Comparison of ENCODE assay signal across 8 mouse cellular contexts in genomic region chr6:34384110-34384661, GRCm38 (mm10). TPM values are rescaled to one million over a fixed set of nuclear protein-coding genes. Genes with fewer than 3 reads are reported as not detected.
DNase-seq lines count a peak whose midpoint lies in the region; ATAC-seq lines count a peak whose summit lies in the region.

Akr1b10 (plus strand) TSS chr6:34384218.

- peaks cover 11% of the 10 kb centered on the region; the same call in 1 of the 2 replicates for H3K4me1 ChIP-seq in forebrain, embryonic 14.5 days (ENCODE audit: control insufficient read depth, insufficient read depth, low read length)
- H3K4me1 ChIP-seq in liver, embryonic 15.5 days (replicated peaks), result peaks cover 14% of the 10 kb centered on the region
- H3K4me1 ChIP-seq in neural tube, embryonic 11.5 days (ENCODE audit: control insufficient read depth, insufficient read depth, low read length), result 0 out of 2 replicates have a peak, but pooled peaks cover 7% of the 10 kb centered on the region

- H3K4me3 ChIP-seq in forebrain, embryonic 14.5 days (ENCODE audit: low read depth, low read length), result peak within 1 kb of the TSS; percentile 32
- H3K4me3 ChIP-seq in liver, embryonic 15.5 days (replicated peaks), result peak within 1 kb of the TSS; percentile 62
- H3K4me3 ChIP-seq in neural tube, embryonic 11.5 days (ENCODE audit: low read depth, low read length), result peak within 1 kb of the TSS; percentile 39

- H3K9ac ChIP-seq in forebrain, embryonic 14.5 days (ENCODE audit: low read length), result peak within 1 kb of the TSS; percentile 48; the same call in 1 of the 2 replicates
- H3K9ac ChIP-seq in liver, embryonic 15.5 days, result peak within 1 kb of the TSS; percentile 42
- H3K9ac ChIP-seq in neural tube, embryonic 11.5 days (ENCODE audit: low read length), result peak within 1 kb of the TSS; percentile 55

- no peaks in the 10 kb centered on the region for H3K36me3 ChIP-seq in forebrain, embryonic 14.5 days (ENCODE audit: control insufficient read depth, insufficient read depth, low read length)
- no peaks in the 10 kb centered on the region; the same call in 1 of the 2 replicates for H3K36me3 ChIP-seq in liver, embryonic 15.5 days (replicated peaks)
- H3K36me3 ChIP-seq in neural tube, embryonic 11.5 days (ENCODE audit: control insufficient read depth, insufficient read depth, low read length), result no peaks in the 10 kb centered on the region

- peak; percentile 75 for ATAC-seq in cerebellum, adult (ENCODE audit: insufficient number of reproducible peaks, low FRiP score, low TSS enrichment)
- peak; percentile 77 for ATAC-seq in forebrain, embryonic 14.5 days
- peak; percentile 52 for ATAC-seq in liver, embryonic 15.5 days (ENCODE audit: insufficient read depth)
- ATAC-seq in neural tube, embryonic 11.5 days (ENCODE audit: insufficient read depth, low FRiP score, low TSS enrichment), result no peak

- intact Hi-C loops in heart, postnatal 10 days (cut with DNase I), result no loop called here

- H3K9me3 ChIP-seq in forebrain, embryonic 14.5 days (replicated peaks; ENCODE audit: control insufficient read depth, low read length), result no peaks in the 10 kb centered on the region
- no peaks in the 10 kb centered on the region for H3K9me3 ChIP-seq in liver, embryonic 15.5 days (replicated peaks)
- no peaks in the 10 kb centered on the region for H3K9me3 ChIP-seq in neural tube, embryonic 11.5 days (ENCODE audit: control insufficient read depth, low read length)

- no peaks in the 10 kb centered on the region for H3K27me3 ChIP-seq in forebrain, embryonic 14.5 days (replicated peaks; ENCODE audit: control insufficient read depth, insufficient read depth, low read length)
- no peaks in the 10 kb centered on the region for H3K27me3 ChIP-seq in liver, embryonic 15.5 days
- H3K27me3 ChIP-seq in neural tube, embryonic 11.5 days (ENCODE audit: control insufficient read depth, insufficient read depth, low read length), result no peaks in the 10 kb centered on the region

- peak; percentile 72 for DNase-seq in ES-CJ7 (ENCODE audit: low read depth, low spot score)
- peak; percentile 76 for DNase-seq in forebrain, embryonic 14.5 days (ENCODE audit: low spot score)
- peak; percentile 88 to 89 for DNase-seq in heart, postnatal 10 days
- peak; percentile 81 to 88 for DNase-seq in kidney, postnatal 4 days
- DNase-seq in neural tube, embryonic 11.5 days (ENCODE audit: low spot score), result peak; percentile 63
- peak; percentile 67 for DNase-seq in telencephalon, adult 2 months (ENCODE audit: low read depth, low spot score)

- 1% methylated on average over 17 of the region's 17 CpGs for WGBS in forebrain, embryonic 14.5 days
- under 1% methylated on average over 17 of the region's 17 CpGs for WGBS in liver, embryonic 15.5 days (ENCODE audit: insufficient replicate concordance)
- WGBS in neural tube, embryonic 11.5 days, result 1% methylated on average over 17 of the region's 17 CpGs

- peak within 1 kb of the TSS; percentile 58 for H3K4me2 ChIP-seq in forebrain, embryonic 14.5 days (ENCODE audit: low read length)
- peak within 1 kb of the TSS; percentile 78 for H3K4me2 ChIP-seq in liver, embryonic 15.5 days
- peak within 1 kb of the TSS; percentile 71 for H3K4me2 ChIP-seq in neural tube, embryonic 11.5 days (ENCODE audit: low read depth)

- no peak within 1 kb of the TSS for H3K27ac ChIP-seq in forebrain, embryonic 14.5 days (ENCODE audit: low read depth, low read length)
- no peak within 1 kb of the TSS for H3K27ac ChIP-seq in liver, embryonic 15.5 days (replicated peaks)
- H3K27ac ChIP-seq in neural tube, embryonic 11.5 days (ENCODE audit: low read depth, low read length), result no peak within 1 kb of the TSS

RNA-seq across cellular contexts. Expression of gene Akr1b10, which starts in this region (rescaled TPM):
- polyA plus RNA-seq in forebrain, embryonic 14.5 days (2014; fragmentation: Nextera tagmentation; extraction: Ambion mirVana), result 5.8 and 7.9 TPM in 2 replicates
- total RNA-seq in heart, postnatal 10 days (2021), result 10 to 100 TPM; 61.2 to 68.5 TPM
- polyA plus RNA-seq in liver, embryonic 15.5 days (2015; fragmentation: Nextera tagmentation; extraction: Ambion mirVana), result 7.0 and 8.7 TPM in 2 replicates
- polyA plus RNA-seq in neural tube, embryonic 11.5 days (2014; fragmentation: Nextera tagmentation; extraction: Ambion mirVana), result 15.1 and 15.3 TPM in 2 replicates
